Mouse (Mus musculus): ENCODE data around the gene Casq2.

- no peak for TF ChIP-seq MAX (IDR thresholded peaks at IDR 0.05; ENCODE audit: low read depth)
- TF ChIP-seq TCF3 (IDR thresholded peaks at IDR 0.05; ENCODE audit: insufficient read length, low read depth) = no peak
- no peak for TF ChIP-seq REST (IDR thresholded peaks at IDR 0.05; ENCODE audit: insufficient read depth, insufficient read length)
- no peak for TF ChIP-seq POLR2A (IDR thresholded peaks at IDR 0.05; ENCODE audit: insufficient read length, low read depth)
- no peak for TF ChIP-seq MYOG (IDR thresholded peaks at IDR 0.05; ENCODE audit: control insufficient read depth in 1 of 3, insufficient read depth in 1 of 3, insufficient read length in 2 of 3, low read depth in 2 of 3)
- no peak for TF ChIP-seq MYOD1 (IDR thresholded peaks at IDR 0.05; ENCODE audit: control insufficient read depth in 1 of 3, insufficient read length in 2 of 3, low read depth in 2 of 3)
- TF ChIP-seq POLR2AphosphoS2 (IDR thresholded peaks at IDR 0.05; ENCODE audit: insufficient read length, low read depth) = no peak
- peak; percentile 57 for TF ChIP-seq USF1 (IDR thresholded peaks at IDR 0.05; ENCODE audit: low read depth)
- TF ChIP-seq CEBPB (IDR thresholded peaks at IDR 0.05; ENCODE audit: insufficient read depth, poor library complexity, severe bottlenecking) = no peak
- TF ChIP-seq SRF (IDR thresholded peaks at IDR 0.05; ENCODE audit: control insufficient read depth, insufficient read length, low read depth) = no peak
- TF ChIP-seq TCF12 (IDR thresholded peaks at IDR 0.05; ENCODE audit: insufficient read depth, poor library complexity, severe bottlenecking) = no peak
- no peak for TF ChIP-seq E2F4 (IDR thresholded peaks at IDR 0.05; ENCODE audit: insufficient read depth)
These were observed 91.8 kb downstream of the Casq2 start for GRCm38 (mm10) chr3:102177837-102178615.

Data from myocyte (in vitro differentiated cells).